Mouse (Mus musculus) liver, adult 2 months (tissue): ENCODE data around the gene H2-Ab1. TPM values are rescaled to one million over a fixed set of nuclear protein-coding genes. Genes with fewer than 3 reads are reported as not detected.

Source experiments
- DNase-seq: peaks from one replicate; pipeline ENCODE4 v3.0.0-alpha.2; 2011; ENCODE audit warnings: low read depth, low spot score; ENCODE audit errors: extremely low read depth
- H3K27ac ChIP-seq: fragments of 200-500 bp; replicated peaks from 2 replicates; pipeline ENCODE4 v1.5.1; 2012; ENCODE audit warnings: low read depth, mild to moderate bottlenecking, control low read depth, inconsistent platforms, low read length; ENCODE audit not compliant: insufficient read depth
- H3K27me3 ChIP-seq: fragments of 200-500 bp; 2 replicates; pipeline ENCODE4 v1.6.1; 2012; ENCODE audit warnings: mild to moderate bottlenecking, moderate library complexity, low read length, inconsistent platforms; ENCODE audit not compliant: control insufficient read depth, insufficient read depth
- H3K36me3 ChIP-seq: fragments of 200-500 bp; 2 replicates; pipeline ENCODE4 v1.6.1; 2012; ENCODE audit warnings: low read length, inconsistent platforms; ENCODE audit not compliant: control insufficient read depth, insufficient read depth
- H3K4me1 ChIP-seq: fragments of 200-500 bp; 2 replicates; pipeline ENCODE4 v1.6.1; 2011; ENCODE audit warnings: low read length; ENCODE audit not compliant: control insufficient read depth, insufficient read depth
- H3K4me3 ChIP-seq: fragments of 200-500 bp; 2 replicates; pipeline ENCODE4 v1.5.1; 2011; ENCODE audit warnings: low read depth, mild to moderate bottlenecking, control low read depth, low read length, moderate library complexity; ENCODE audit not compliant: insufficient read depth
- H3K79me2 ChIP-seq: fragments of 200-500 bp; 2 replicates; pipeline ENCODE4 v1.6.1; 2012; ENCODE audit warnings: inconsistent platforms, mild to moderate bottlenecking, low read length, moderate library complexity; ENCODE audit not compliant: control insufficient read depth, insufficient read depth
- H3K9ac ChIP-seq: fragments of 200-500 bp; 2 replicates; pipeline ENCODE4 v1.6.1; 2012; ENCODE audit warnings: low read depth, mild to moderate bottlenecking, control low read depth, inconsistent platforms, low read length
- CTCF ChIP-seq: fragments of 200-500 bp; IDR thresholded peaks from 2 replicates; pipeline ENCODE4 v1.5.1; 2011; ENCODE audit warnings: low read depth, low read length, control low read depth
- POLR2A ChIP-seq: fragments of 200-500 bp; IDR thresholded peaks from 2 replicates; pipeline ENCODE4 v1.6.1; 2011; ENCODE audit warnings: low read length, control low read depth; ENCODE audit not compliant: insufficient read depth; ENCODE audit errors: extremely low read depth
- WGBS: fragments of 180-500 bp; shearing (Covaris S2); methylation state at CpG from one replicate; pipeline ENCODE4 v1.1.7; 2018; 5-methylcytosine and 5-hydroxymethylcytosine counted together
- polyA plus RNA-seq: library from polyadenylated mRNA; depleted of rRNA; stranded (reverse); fragments of >200 nt; gene quantifications from 2 replicates; pipeline ENCODE4 v1.2.3, GENCODE M21; 2012
- total RNA-seq: library from RNA; depleted of rRNA; stranded (reverse); fragments of >200 nt; gene quantifications from 2 replicates; pipeline ENCODE4 v1.2.3, GENCODE M21; 2014

The H2-Ab1 gene
- total and polyA plus RNA-seq, 2 experiments, result 25.2 to 156 TPM

DNA sequence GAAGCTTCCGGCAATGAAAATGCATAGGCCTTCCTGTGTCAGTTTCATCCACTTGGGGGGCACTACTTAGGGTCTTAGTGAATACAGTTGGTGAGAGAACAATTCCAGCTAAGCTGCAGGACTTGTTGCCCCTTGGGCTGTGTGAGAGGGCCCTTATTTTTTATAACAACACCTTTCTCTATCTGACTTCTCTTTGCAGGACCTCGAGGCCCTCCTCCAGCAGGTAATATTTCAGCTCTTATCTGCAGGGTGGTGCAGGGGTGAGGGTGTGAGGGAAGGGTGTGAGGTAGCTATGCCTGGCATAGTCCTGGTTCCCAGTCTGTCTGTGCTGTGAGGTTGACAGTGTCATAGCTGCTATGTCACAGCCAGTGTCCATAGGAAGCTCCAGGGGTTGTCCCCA is 10.8 kb downstream of the H2-Ab1 start:
- no peak for DNase-seq
- 66% methylated on average over 2 of the region's 2 CpGs for WGBS
- Histone ChIP-seq H3K36me3 (no peaks in the 10 kb centered on the region), H3K4me1 (peaks cover 4% of the 10 kb centered on the region), H3K9ac (no peak overlapping the region), H3K79me2 (no peaks in the 10 kb centered on the region), H3K27me3 (peaks cover 10% of the 10 kb centered on the region; the same call in 1 of the 2 replicates), H3K4me3 (no peak overlapping the region), H3K27ac (no peak overlapping the region)
- TF ChIP-seq POLR2A (no peak), CTCF (no peak)

DNA sequence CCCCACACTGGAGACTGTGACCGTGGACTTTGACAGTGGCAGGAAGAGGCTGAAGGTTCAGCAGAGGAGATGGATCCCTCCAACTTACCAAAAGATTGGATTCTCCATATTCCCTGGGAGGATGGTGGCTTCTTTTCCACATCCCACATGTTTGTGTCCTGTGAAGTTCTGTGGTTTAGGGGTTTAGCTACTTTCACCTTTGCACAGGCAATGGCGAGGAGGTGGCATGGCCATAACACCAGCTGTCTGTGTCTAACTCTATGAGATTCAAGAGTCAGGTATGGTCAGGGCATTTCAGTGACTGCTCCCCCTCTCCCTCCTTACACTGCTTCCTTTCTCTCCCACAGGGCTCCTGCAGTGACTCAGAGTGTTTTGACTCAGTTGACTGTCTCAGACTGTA is 11.3 kb downstream of the H2-Ab1 start:
- Histone ChIP-seq H3K79me2 (no peaks in the 10 kb centered on the region), H3K4me3 (no peak overlapping the region), H3K27ac (no peak overlapping the region), H3K36me3 (no peaks in the 10 kb centered on the region), H3K4me1 (peaks cover 2% of the 10 kb centered on the region; the same call in 1 of the 2 replicates), H3K9ac (no peak overlapping the region), H3K27me3 (peaks cover 7% of the 10 kb centered on the region; the same call in 1 of the 2 replicates)
- WGBS, result 95% methylated on average over 2 of the region's 2 CpGs
- DNase-seq, result no peak
- no peak for TF ChIP-seq CTCF
- no peak for TF ChIP-seq POLR2A

DNA sequence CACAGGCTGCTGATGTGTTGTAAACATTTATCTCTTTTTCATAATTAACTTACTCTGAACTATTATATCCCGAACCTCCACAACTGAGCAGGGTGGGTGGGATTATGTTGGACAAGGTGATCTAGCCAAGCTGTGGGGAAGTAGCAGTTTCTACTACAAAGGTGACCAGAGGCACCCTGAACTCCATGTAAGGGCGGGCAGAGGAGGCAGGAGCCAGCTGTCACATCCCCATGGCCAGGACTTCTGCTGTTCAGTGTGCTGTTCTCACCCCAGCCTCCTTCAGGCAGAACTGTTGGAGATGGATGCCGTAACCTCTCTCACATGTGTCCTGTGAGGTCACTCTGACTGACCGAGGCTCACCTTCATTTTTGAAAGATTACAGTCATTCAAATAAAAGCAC is 12.3 kb downstream of the H2-Ab1 start:
- TF ChIP-seq CTCF (no peak), POLR2A (no peak)
- DNase-seq, result no peak
- no peaks in the 10 kb centered on the region for H3K36me3 ChIP-seq
- no peak overlapping the region for H3K27ac ChIP-seq
- peaks cover 3% of the 10 kb centered on the region; the same call in 1 of the 2 replicates for H3K27me3 ChIP-seq
- no peaks in the 10 kb centered on the region for H3K4me1 ChIP-seq
- no peak overlapping the region for H3K9ac ChIP-seq
- no peaks in the 10 kb centered on the region for H3K79me2 ChIP-seq
- 82% methylated on average over 4 of the region's 4 CpGs for WGBS
- no peak overlapping the region for H3K4me3 ChIP-seq

DNA sequence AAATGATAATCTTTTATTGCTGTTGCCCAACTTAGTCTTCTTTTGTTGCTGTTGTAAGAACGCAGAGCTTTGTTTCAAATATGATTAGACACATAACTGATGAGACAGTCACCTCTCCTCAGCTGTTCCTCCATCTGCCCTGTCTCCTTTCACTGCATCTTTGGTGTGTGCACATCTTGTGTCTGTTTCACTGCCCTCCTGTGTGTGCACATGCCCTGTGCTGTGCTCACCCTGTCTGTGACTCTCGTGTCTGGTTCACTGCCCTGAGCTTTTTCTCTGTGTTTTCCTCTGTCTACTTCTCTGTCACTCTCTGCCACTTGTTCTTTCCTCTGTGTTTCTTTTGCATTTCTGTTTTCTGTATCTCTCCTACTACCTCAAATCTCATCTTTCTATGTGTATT is 12.7 kb downstream of the H2-Ab1 start:
- no peaks in the 10 kb centered on the region for H3K4me1 ChIP-seq
- no peak for TF ChIP-seq CTCF
- TF ChIP-seq POLR2A, result no peak
- no peaks in the 10 kb centered on the region for H3K79me2 ChIP-seq
- no peak overlapping the region for H3K27ac ChIP-seq
- no peaks in the 10 kb centered on the region for H3K27me3 ChIP-seq
- no peaks in the 10 kb centered on the region for H3K36me3 ChIP-seq
- no peak overlapping the region for H3K9ac ChIP-seq
- H3K4me3 ChIP-seq, result no peak overlapping the region
- no peak for DNase-seq
- 79% methylated on average over 2 of the region's 2 CpGs for WGBS

DNA sequence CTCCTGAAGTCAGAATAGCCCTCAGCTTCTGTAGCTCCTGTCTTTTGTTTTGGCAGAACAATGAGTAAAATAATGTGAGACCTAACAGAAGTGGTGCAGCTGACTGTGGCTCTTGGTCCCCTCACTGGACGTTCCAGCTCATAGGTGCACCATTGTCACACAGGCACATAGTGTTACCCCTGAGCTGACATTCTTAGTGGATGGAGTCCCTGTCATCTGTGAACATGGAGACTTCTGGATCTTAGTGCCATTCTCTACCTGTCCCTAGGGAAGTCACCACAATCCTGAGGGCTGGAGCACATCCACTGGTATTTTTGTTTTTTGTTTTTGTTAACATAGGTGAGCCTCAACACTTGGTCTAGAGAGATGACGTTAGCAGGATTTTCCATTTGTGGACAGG is 13.5 kb downstream of the H2-Ab1 start:
- no peaks in the 10 kb centered on the region for H3K4me1 ChIP-seq
- H3K4me3 ChIP-seq, result no peak overlapping the region
- H3K27ac ChIP-seq, result no peak overlapping the region
- no peaks in the 10 kb centered on the region for H3K79me2 ChIP-seq
- H3K36me3 ChIP-seq, result no peaks in the 10 kb centered on the region
- WGBS, result 76% methylated on average over 2 of the region's 2 CpGs
- no peak for TF ChIP-seq CTCF
- TF ChIP-seq POLR2A, result no peak
- no peaks in the 10 kb centered on the region for H3K27me3 ChIP-seq
- no peak for DNase-seq
- H3K9ac ChIP-seq, result no peak overlapping the region

DNA sequence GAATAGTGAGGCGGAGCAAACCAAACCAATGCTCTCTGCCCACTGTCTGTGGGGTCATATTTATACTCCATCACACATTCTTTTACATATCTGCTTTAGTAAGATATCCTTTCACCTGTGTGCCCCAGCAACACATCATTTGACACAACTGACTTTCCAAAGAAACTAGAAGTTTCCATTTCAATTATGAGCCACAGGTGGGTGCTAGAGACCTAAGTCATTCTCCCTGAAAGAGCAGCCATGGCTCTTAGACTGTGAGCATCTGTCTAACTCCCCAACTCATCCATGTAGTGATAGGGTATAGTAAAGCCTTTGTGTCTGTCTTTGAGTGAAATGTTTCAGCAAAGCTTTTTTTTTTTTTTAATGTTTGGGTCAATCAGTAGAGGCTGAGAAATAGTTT is 14.6 kb downstream of the H2-Ab1 start:
- WGBS, result 97% methylated on average over 1 of the region's 1 CpGs
- H3K9ac ChIP-seq, result no peak overlapping the region
- no peak overlapping the region for H3K4me3 ChIP-seq
- no peak overlapping the region for H3K27ac ChIP-seq
- no peaks in the 10 kb centered on the region for H3K4me1 ChIP-seq
- TF ChIP-seq CTCF, result no peak
- no peak for TF ChIP-seq POLR2A
- DNase-seq, result no peak
- H3K79me2 ChIP-seq, result no peaks in the 10 kb centered on the region
- no peaks in the 10 kb centered on the region for H3K27me3 ChIP-seq
- no peaks in the 10 kb centered on the region for H3K36me3 ChIP-seq
